In the genomic region with DNA sequence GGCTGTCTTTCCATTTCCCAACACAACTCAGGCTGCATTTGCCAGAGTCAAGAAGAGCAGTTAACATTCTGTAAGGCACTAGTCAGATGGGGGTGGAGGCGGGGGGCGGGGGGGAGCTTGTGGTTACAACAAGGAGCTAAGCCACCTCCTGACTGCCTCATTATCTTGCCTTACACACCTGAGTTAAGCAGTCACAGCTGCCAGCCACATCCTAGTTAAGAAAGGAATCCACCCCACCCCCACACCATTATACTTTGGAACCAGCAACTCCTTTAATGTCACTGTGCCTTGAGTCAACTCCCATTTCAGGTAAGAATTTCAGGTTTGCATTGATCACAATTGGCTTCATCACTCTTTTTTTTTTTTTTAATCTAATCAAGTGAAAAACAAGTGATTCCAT, we compare ENCODE assay signal across 16 mouse cellular contexts. TPM values are rescaled to one million over a fixed set of nuclear protein-coding genes. Genes with fewer than 3 reads are reported as not detected.
DNase-seq lines count a peak whose midpoint lies in the region; TF ChIP-seq lines count a peak whose summit lies in the region.
"Had no signal": no experiment of that assay in that cellular context is flagged by ENCODE, and none has a peak within 500 bp of the region (broad histone marks: within the 10 kb centered on the region; RNA-seq: fewer than 3 reads in every experiment).

No protein-coding gene starts in this region.

- WGBS in lung, adult 2 months = 61% methylated on average over 2 of the region's 2 CpGs
- WGBS in olfactory bulb, adult 2 months = 67% methylated on average over 2 of the region's 2 CpGs

- no peak for TF ChIP-seq CTCF in lung, adult 2 months (IDR thresholded peaks at IDR 0.05; ENCODE audit: insufficient read depth, low read length)
- no peak for TF ChIP-seq CTCF in olfactory bulb, adult 2 months (IDR thresholded peaks at IDR 0.05; ENCODE audit: insufficient read depth, low read depth, low read length)

- peaks cover 2% of the 10 kb centered on the region; the same call in 1 of the 2 replicates for H3K4me1 ChIP-seq in lung, adult 2 months (ENCODE audit: control insufficient read depth, insufficient read depth, low read length)
- H3K4me1 ChIP-seq in olfactory bulb, adult 2 months (ENCODE audit: control insufficient read depth, insufficient read depth, low read length) = peaks cover 5% of the 10 kb centered on the region; the same call in 1 of the 2 replicates
- H3K4me1 ChIP-seq: forebrain, embryonic 13.5 days had no signal

- no peak for TF ChIP-seq POLR2A in lung, adult 2 months (IDR thresholded peaks at IDR 0.05; ENCODE audit: borderline replicate concordance, extremely low read depth, low read depth, low read length)
- no peak for TF ChIP-seq POLR2A in olfactory bulb, adult 2 months (IDR thresholded peaks at IDR 0.05; ENCODE audit: insufficient read depth, low read depth, low read length)

- H3K4me3 ChIP-seq in lung, adult 2 months (replicated peaks; ENCODE audit: extremely low read depth, low read depth, low read length) = no peak overlapping the region
- H3K4me3 ChIP-seq in olfactory bulb, adult 2 months (ENCODE audit: insufficient read depth, low read depth, low read length) = no peak overlapping the region
- H3K4me3 ChIP-seq: forebrain, embryonic 13.5 days had no signal

- peak; percentile 26 for DNase-seq in lung, postnatal 36 days
- no peak for DNase-seq in lung, adult 2 months
- DNase-seq in T-cell, adult 2 months (ENCODE audit: low spot score) = peak; percentile 41
- DNase-seq in yolk sac, embryonic 10.5 days (ENCODE audit: low spot score) = peak; percentile 8
- no peak for DNase-seq in ovary, postnatal 14 days (ENCODE audit: low spot score)
- no peak for DNase-seq in left cerebral cortex, adult 9 months (ENCODE audit: low spot score in 2 of 2)
- DNase-seq in heart, adult 9 months (ENCODE audit: low spot score in 2 of 2) = no peak
- DNase-seq: adrenal gland, adult 8-10 months; cerebellum, adult 8-10 months; heart, adult 11 months; heart, postnatal 10 days; midbrain, embryonic 14.5 days had no signal

- peak overlapping the region; percentile 85; the same call in 1 of the 2 replicates for H3K27ac ChIP-seq in olfactory bulb, adult 2 months (ENCODE audit: insufficient read depth, low read depth, low read length)
- H3K27ac ChIP-seq: forebrain, embryonic 13.5 days; hindbrain, postnatal 0 days; liver, embryonic 14.5 days had no signal

RNA-seq across cellular contexts. Expression of a gene that starts 28.5 kb away (rescaled TPM):
- polyA plus RNA-seq in lung, adult 2 months (2012; rRNA removed) = 27.5 and 38.2 TPM in 2 replicates
- polyA plus RNA-seq in olfactory bulb, adult 2 months (2012; ENCODE audit: insufficient read depth, insufficient read length, low replicate concordance, missing spikeins) = not detected in 2 replicates

Comparison
In these comparisons a context has a peak if more than half of its experiments do, and no peak if none do; other contexts are left out.
1. DNase-seq: peak in lung, postnatal 36 days (single experiment), T-cell, adult 2 months (single experiment) and yolk sac, embryonic 10.5 days (single experiment); none in lung, adult 2 months (single experiment), ovary, postnatal 14 days (single experiment), left cerebral cortex, adult 9 months (0 of 2) and heart, adult 9 months (0 of 2).